Mouse (Mus musculus): ENCODE measurements around the gene Ppip5k2. TPM values are rescaled to one million over a fixed set of nuclear protein-coding genes. Genes with fewer than 3 reads are reported as not detected.
"Not testable (repeated sequence)": the region's sequence is repeated elsewhere in the genome, so short reads cannot be mapped to it uniquely, and the experiment has no call there.

Ppip5k2 gene
- polyA plus RNA-seq, 1 experiment from 2014 or later, result 75.6 TPM

GRCm38 (mm10) chr1:97768089-97768488 is 2.1 kb downstream of the Ppip5k2 start:
- ATAC-seq (ENCODE audit: low FRiP score) (no peak), DNase-seq (ENCODE audit: low spot score) (no peak)
- H3K4me2 ChIP-seq (replicated peaks), result peak overlapping the region; percentile 62
- H3K36me3 ChIP-seq (replicated peaks; ENCODE audit: control insufficient read depth, insufficient read depth), result no peaks in the 10 kb centered on the region
- peak overlapping the region; percentile 81 for H3K9ac ChIP-seq
- 79% methylated on average over 2 of the region's 2 CpGs for WGBS
- no peaks in the 10 kb centered on the region for H3K27me3 ChIP-seq (ENCODE audit: control insufficient read depth, insufficient read depth, low read length)
- peak overlapping the region; percentile 71 for H3K4me3 ChIP-seq (replicated peaks; ENCODE audit: low read length)
- no peaks in the 10 kb centered on the region for H3K9me3 ChIP-seq (ENCODE audit: control insufficient read depth, low read length)
- no peak overlapping the region for H3K27ac ChIP-seq
- H3K4me1 ChIP-seq (replicated peaks; ENCODE audit: control insufficient read depth, insufficient read depth, low read length), result peaks cover 28% of the 10 kb centered on the region

GRCm38 (mm10) chr1:97765712-97766111 is 4.5 kb downstream of the Ppip5k2 start:
- not testable (repeated sequence) for H3K9me3 ChIP-seq (ENCODE audit: control insufficient read depth, low read length); H3K9ac ChIP-seq

GRCm38 (mm10) chr1:97761477-97761876 is 8.7 kb downstream of the Ppip5k2 start:
- Histone ChIP-seq H3K4me2 (replicated peaks) (no peak overlapping the region), H3K36me3 (replicated peaks; ENCODE audit: control insufficient read depth, insufficient read depth) (peaks cover 19% of the 10 kb centered on the region), H3K27me3 (ENCODE audit: control insufficient read depth, insufficient read depth, low read length) (no peaks in the 10 kb centered on the region), H3K9ac (no peak overlapping the region), H3K4me1 (replicated peaks; ENCODE audit: control insufficient read depth, insufficient read depth, low read length) (peaks cover 6% of the 10 kb centered on the region; the same call in 1 of the 2 replicates), H3K4me3 (replicated peaks; ENCODE audit: low read length) (no peak overlapping the region), H3K27ac (no peak overlapping the region), H3K9me3 (ENCODE audit: control insufficient read depth, low read length) (no peaks in the 10 kb centered on the region)
- ATAC-seq (ENCODE audit: low FRiP score), result no peak
- WGBS, result 68% methylated on average over 6 of the region's 6 CpGs
- no peak for DNase-seq (ENCODE audit: low spot score)

More at GRCm38 (mm10) chr1:97765712-97766111, 4.5 kb downstream of the Ppip5k2 start:
- not testable (repeated sequence) for H3K27ac ChIP-seq; H3K4me3 ChIP-seq (replicated peaks; ENCODE audit: low read length); H3K36me3 ChIP-seq (replicated peaks; ENCODE audit: control insufficient read depth, insufficient read depth); H3K4me2 ChIP-seq (replicated peaks); H3K27me3 ChIP-seq (ENCODE audit: control insufficient read depth, insufficient read depth, low read length); ATAC-seq (ENCODE audit: low FRiP score); DNase-seq (ENCODE audit: low spot score)
- WGBS, result 77% methylated on average over 4 of the region's 4 CpGs
- H3K4me1 ChIP-seq (replicated peaks; ENCODE audit: control insufficient read depth, insufficient read depth, low read length), result peaks cover 24% of the 10 kb centered on the region

DNA sequence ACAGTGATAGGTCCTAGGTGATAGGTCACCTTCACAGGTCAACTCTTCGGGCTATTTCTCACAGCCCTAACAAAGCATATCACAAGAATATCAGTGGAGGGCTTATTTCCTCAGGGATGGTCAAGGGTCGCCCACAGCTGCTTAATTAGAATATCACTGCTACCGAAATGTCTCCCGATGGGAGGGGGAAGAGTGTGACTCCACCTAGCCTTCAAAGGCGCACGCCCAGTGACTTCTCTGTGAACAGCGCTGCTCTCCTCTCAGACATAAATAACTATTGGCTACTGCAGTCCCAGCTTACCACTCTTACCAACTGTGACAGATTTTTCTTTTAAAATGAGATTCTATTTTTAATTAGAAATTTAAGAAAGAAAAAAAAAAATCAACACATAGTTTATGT is 9.6 kb downstream of the Ppip5k2 start:
- H3K4me1 ChIP-seq (replicated peaks; ENCODE audit: control insufficient read depth, insufficient read depth, low read length), result no peaks in the 10 kb centered on the region
- no peak for DNase-seq (ENCODE audit: low spot score)
- H3K27me3 ChIP-seq (ENCODE audit: control insufficient read depth, insufficient read depth, low read length), result no peaks in the 10 kb centered on the region
- H3K27ac ChIP-seq, result no peak overlapping the region
- no peak overlapping the region for H3K4me3 ChIP-seq (replicated peaks; ENCODE audit: low read length)
- no peak overlapping the region for H3K9ac ChIP-seq
- ATAC-seq (ENCODE audit: low FRiP score), result no peak
- 75% methylated on average over 7 of the region's 7 CpGs for WGBS
- H3K4me2 ChIP-seq (replicated peaks), result no peak overlapping the region
- no peaks in the 10 kb centered on the region for H3K9me3 ChIP-seq (ENCODE audit: control insufficient read depth, low read length)
- peaks cover 24% of the 10 kb centered on the region for H3K36me3 ChIP-seq (replicated peaks; ENCODE audit: control insufficient read depth, insufficient read depth)

DNA sequence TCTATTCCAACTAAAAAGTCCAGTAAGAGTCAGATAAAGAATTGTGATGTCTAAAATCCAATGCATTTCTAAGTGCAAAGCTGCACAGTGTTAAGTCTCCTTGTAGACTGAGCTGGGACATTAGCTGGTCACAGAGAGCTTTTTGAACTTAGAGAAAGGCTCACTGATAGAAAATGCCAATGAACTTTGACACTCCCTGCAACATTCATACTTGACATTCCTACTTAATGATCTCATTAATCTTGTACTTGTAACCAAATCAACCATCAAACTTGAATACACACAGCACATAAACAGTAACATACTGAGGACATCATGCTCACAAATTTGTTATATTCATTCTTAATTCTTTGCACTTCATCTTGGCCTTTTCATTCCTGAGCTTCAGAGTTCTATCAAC is 10.4 kb downstream of the Ppip5k2 start:
- Histone ChIP-seq H3K27me3 (ENCODE audit: control insufficient read depth, insufficient read depth, low read length) (no peaks in the 10 kb centered on the region), H3K36me3 (replicated peaks; ENCODE audit: control insufficient read depth, insufficient read depth) (peaks cover 32% of the 10 kb centered on the region), H3K9ac (no peak overlapping the region), H3K4me2 (replicated peaks) (no peak overlapping the region), H3K4me3 (replicated peaks; ENCODE audit: low read length) (no peak overlapping the region), H3K4me1 (replicated peaks; ENCODE audit: control insufficient read depth, insufficient read depth, low read length) (no peaks in the 10 kb centered on the region), H3K27ac (no peak overlapping the region), H3K9me3 (ENCODE audit: control insufficient read depth, low read length) (no peaks in the 10 kb centered on the region)
- DNase-seq (ENCODE audit: low spot score) (no peak), ATAC-seq (ENCODE audit: low FRiP score) (no peak)

GRCm38 (mm10) chr1:97754392-97754791 is 15.8 kb downstream of the Ppip5k2 start:
- DNase-seq (ENCODE audit: low spot score), result no peak
- Histone ChIP-seq H3K27me3 (ENCODE audit: control insufficient read depth, insufficient read depth, low read length) (no peaks in the 10 kb centered on the region), H3K4me1 (replicated peaks; ENCODE audit: control insufficient read depth, insufficient read depth, low read length) (no peaks in the 10 kb centered on the region), H3K9me3 (ENCODE audit: control insufficient read depth, low read length) (no peaks in the 10 kb centered on the region), H3K36me3 (replicated peaks; ENCODE audit: control insufficient read depth, insufficient read depth) (peaks cover 56% of the 10 kb centered on the region), H3K9ac (no peak overlapping the region), H3K4me3 (replicated peaks; ENCODE audit: low read length) (no peak overlapping the region), H3K27ac (no peak overlapping the region), H3K4me2 (replicated peaks) (no peak overlapping the region)
- no peak for ATAC-seq (ENCODE audit: low FRiP score)
- 80% methylated on average over 4 of the region's 4 CpGs for WGBS

DNA sequence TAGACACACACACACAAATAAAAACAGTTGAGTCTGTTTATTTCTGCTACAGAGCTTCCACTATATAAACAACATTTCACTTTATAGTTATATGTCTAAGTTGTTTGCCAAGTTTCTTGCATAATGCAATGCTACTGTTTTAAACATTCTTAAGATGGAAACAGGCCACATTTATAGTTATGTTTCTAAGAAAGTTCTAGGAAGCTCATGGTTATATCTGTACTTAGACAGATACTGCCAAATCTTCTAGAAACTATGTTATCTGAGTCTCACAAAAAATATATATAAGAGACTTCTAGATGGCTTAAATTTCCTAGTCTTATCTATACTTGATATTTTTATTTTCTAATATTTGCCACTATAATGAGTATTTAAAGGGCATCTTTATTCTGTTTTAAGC is 17.0 kb downstream of the Ppip5k2 start:
- DNase-seq (ENCODE audit: low spot score), result no peak

GRCm38 (mm10) chr1:97748163-97748562 is 22.0 kb downstream of the Ppip5k2 start:
- Histone ChIP-seq H3K9me3 (ENCODE audit: control insufficient read depth, low read length) (no peaks in the 10 kb centered on the region), H3K9ac (no peak overlapping the region), H3K4me2 (replicated peaks) (no peak overlapping the region), H3K4me3 (replicated peaks; ENCODE audit: low read length) (no peak overlapping the region), H3K36me3 (replicated peaks; ENCODE audit: control insufficient read depth, insufficient read depth) (peaks cover 81% of the 10 kb centered on the region), H3K27ac (no peak overlapping the region), H3K4me1 (replicated peaks; ENCODE audit: control insufficient read depth, insufficient read depth, low read length) (no peaks in the 10 kb centered on the region), H3K27me3 (ENCODE audit: control insufficient read depth, insufficient read depth, low read length) (no peaks in the 10 kb centered on the region)
- no peak for DNase-seq (ENCODE audit: low spot score)
- 95% methylated on average over 3 of the region's 3 CpGs for WGBS
- no peak for ATAC-seq (ENCODE audit: low FRiP score)

More for the DNA sequence above, 17.0 kb downstream of the Ppip5k2 start:
- Histone ChIP-seq H3K9ac (no peak overlapping the region), H3K9me3 (ENCODE audit: control insufficient read depth, low read length) (no peaks in the 10 kb centered on the region), H3K4me3 (replicated peaks; ENCODE audit: low read length) (no peak overlapping the region), H3K4me2 (replicated peaks) (no peak overlapping the region), H3K27ac (no peak overlapping the region), H3K4me1 (replicated peaks; ENCODE audit: control insufficient read depth, insufficient read depth, low read length) (no peaks in the 10 kb centered on the region), H3K36me3 (replicated peaks; ENCODE audit: control insufficient read depth, insufficient read depth) (peaks cover 62% of the 10 kb centered on the region), H3K27me3 (ENCODE audit: control insufficient read depth, insufficient read depth, low read length) (no peaks in the 10 kb centered on the region)
- no peak for ATAC-seq (ENCODE audit: low FRiP score)

GRCm38 (mm10) chr1:97746261-97746660 is 23.9 kb downstream of the Ppip5k2 start:
- H3K9ac ChIP-seq, result no peak overlapping the region
- 97% methylated on average over 7 of the region's 7 CpGs for WGBS
- no peak overlapping the region for H3K4me2 ChIP-seq (replicated peaks)
- no peak overlapping the region for H3K27ac ChIP-seq
- no peaks in the 10 kb centered on the region for H3K9me3 ChIP-seq (ENCODE audit: control insufficient read depth, low read length)
- H3K4me3 ChIP-seq (replicated peaks; ENCODE audit: low read length), result no peak overlapping the region
- no peaks in the 10 kb centered on the region for H3K27me3 ChIP-seq (ENCODE audit: control insufficient read depth, insufficient read depth, low read length)
- H3K36me3 ChIP-seq (replicated peaks; ENCODE audit: control insufficient read depth, insufficient read depth), result peaks cover 84% of the 10 kb centered on the region
- no peaks in the 10 kb centered on the region for H3K4me1 ChIP-seq (replicated peaks; ENCODE audit: control insufficient read depth, insufficient read depth, low read length)
- ATAC-seq (ENCODE audit: low FRiP score) (no peak), DNase-seq (ENCODE audit: low spot score) (no peak)

DNA sequence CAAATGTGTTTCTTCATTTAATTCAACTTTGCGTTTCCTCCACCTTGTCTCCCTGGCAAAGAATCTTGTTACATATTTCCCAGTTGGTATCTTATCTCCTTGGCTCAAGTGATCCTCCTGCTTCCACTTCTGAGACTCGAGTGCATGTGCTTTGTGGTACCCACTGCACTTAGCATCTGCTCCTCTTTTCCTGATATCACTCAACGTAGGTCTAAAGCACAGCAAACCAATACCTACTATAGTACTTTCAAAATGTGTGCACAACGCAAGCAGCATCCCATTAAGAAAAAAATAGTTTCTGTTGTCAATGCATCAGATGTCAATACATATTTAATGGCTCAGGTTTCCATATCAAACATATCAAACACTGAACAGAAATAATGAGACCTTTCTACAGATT is 24.5 kb downstream of the Ppip5k2 start:
- WGBS, result 96% methylated on average over 4 of the region's 4 CpGs
- Histone ChIP-seq H3K4me3 (replicated peaks; ENCODE audit: low read length) (no peak overlapping the region), H3K36me3 (replicated peaks; ENCODE audit: control insufficient read depth, insufficient read depth) (peaks cover 84% of the 10 kb centered on the region), H3K27ac (no peak overlapping the region), H3K27me3 (ENCODE audit: control insufficient read depth, insufficient read depth, low read length) (no peaks in the 10 kb centered on the region), H3K9ac (no peak overlapping the region), H3K4me1 (replicated peaks; ENCODE audit: control insufficient read depth, insufficient read depth, low read length) (no peaks in the 10 kb centered on the region), H3K9me3 (ENCODE audit: control insufficient read depth, low read length) (no peaks in the 10 kb centered on the region), H3K4me2 (replicated peaks) (no peak overlapping the region)
- DNase-seq (ENCODE audit: low spot score) (no peak), ATAC-seq (ENCODE audit: low FRiP score) (no peak)

All from hindbrain, embryonic 14.5 days (tissue).